Mouse (Mus musculus): ENCODE results near the gene Shc2.

DNA sequence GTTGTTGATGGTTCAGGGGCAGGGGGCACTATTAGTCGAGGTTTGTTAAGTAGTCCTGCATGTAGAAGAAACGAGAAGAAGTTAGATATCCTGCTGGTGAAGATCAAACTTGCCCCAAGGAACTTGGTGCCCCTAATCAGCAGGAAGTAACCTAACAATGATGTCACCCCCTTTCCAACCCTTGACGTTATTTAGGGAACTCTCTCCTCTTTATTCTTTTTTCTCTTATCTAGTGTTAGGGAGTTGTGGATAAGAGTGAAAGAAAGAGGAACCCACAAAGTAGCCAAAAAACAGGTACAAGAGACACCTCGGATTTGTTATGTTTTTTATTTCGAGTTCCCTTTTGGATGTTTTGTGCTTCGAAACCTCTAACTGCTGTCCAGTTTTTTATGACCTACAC, 43.6 kb downstream of the Shc2 start:
- TF ChIP-seq CTCF (IDR thresholded peaks at IDR 0.05; ENCODE audit: control insufficient read depth, insufficient read depth, insufficient replicate concordance, low read depth, low read length), result no peak
- TF ChIP-seq POLR2A (IDR thresholded peaks at IDR 0.05; ENCODE audit: control insufficient read depth, low read depth, low read length), result no peak

All from testis, adult 2 months (tissue).